Mouse (Mus musculus) cerebellum, adult 11 months (tissue): ENCODE measurements around the gene Lhfp.

Source experiments
- DNase-seq: peaks from one replicate; pipeline ENCODE4 v3.0.0; 2022

Lhfp gene

GRCm38 (mm10) chr3:53289589-53290219, 248.4 kb downstream of the Lhfp start:
- DNase-seq: no peak

GRCm38 (mm10) chr3:53291185-53291584, 249.9 kb downstream of the Lhfp start:
- no peak for DNase-seq

GRCm38 (mm10) chr3:53291945-53292344, 250.6 kb downstream of the Lhfp start:
- DNase-seq: no peak

GRCm38 (mm10) chr3:53292474-53292873, 251.1 kb downstream of the Lhfp start:
- DNase-seq: no peak

- DNase-seq: no peak
Measured at GRCm38 (mm10) chr3:53292979-53293378, 251.7 kb downstream of the Lhfp start.

GRCm38 (mm10) chr3:53293901-53294433, 252.6 kb downstream of the Lhfp start:
- DNase-seq: no peak

GRCm38 (mm10) chr3:53294855-53295254, 253.5 kb downstream of the Lhfp start:
- no peak for DNase-seq

- no peak for DNase-seq
Measured at GRCm38 (mm10) chr3:53301866-53302265, 260.5 kb downstream of the Lhfp start.

- no peak for DNase-seq
Measured at GRCm38 (mm10) chr3:53304123-53304900, 263.0 kb downstream of the Lhfp start.

- DNase-seq: no peak
Measured at GRCm38 (mm10) chr3:53305860-53306259, 264.5 kb downstream of the Lhfp start.

GRCm38 (mm10) chr3:53308649-53309048, 267.3 kb downstream of the Lhfp start:
- DNase-seq: no peak

GRCm38 (mm10) chr3:53310093-53310492, 268.8 kb downstream of the Lhfp start:
- no peak for DNase-seq

- DNase-seq: no peak
Measured at GRCm38 (mm10) chr3:53310615-53311014, 269.3 kb downstream of the Lhfp start.
